Mouse (Mus musculus): ENCODE data around the gene Rps16.
A peak's percentile ranks its signal among the peaks of the same experiment; 100 is the strongest.
"Not testable (repeated sequence)": the region's sequence is repeated elsewhere in the genome, so short reads cannot be mapped to it uniquely, and the experiment has no call there.

Rps16 gene

DNA sequence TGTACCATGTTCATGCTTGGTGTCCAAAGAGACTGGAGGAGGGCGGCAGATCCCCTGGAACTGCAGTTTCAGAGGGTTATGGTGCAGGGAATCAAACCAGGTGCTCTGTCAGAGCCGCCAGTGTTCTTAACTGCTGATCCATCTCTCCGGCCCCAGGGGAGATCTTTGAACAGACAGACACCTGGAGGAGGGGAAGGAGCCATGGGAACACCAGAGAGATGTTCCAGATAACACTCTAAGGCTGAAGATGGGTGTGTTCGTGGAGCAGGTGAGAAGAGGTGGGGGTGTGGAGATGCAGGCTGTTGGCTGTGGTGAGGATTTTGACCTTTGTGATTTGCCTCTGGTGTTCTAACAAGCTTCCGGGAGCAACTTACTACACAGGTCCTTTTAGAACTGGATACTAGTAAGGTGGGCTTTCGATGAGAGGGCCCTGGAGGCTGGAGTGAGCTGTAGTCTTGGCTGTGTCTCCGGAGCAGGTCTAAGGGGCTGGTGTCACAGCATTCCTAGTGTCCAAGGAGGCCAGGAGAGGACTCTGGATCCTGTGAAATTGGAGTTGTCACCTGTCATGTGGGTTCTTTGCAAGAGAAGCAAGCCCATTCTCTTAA is 23.5 kb downstream of the Rps16 start:
- DNase-seq (ENCODE audit: low spot score in 2 of 2), result no peak

- DNase-seq (ENCODE audit: low spot score in 2 of 2), result no peak
Measured at GRCm38 (mm10) chr7:28374647-28375046, 24.2 kb downstream of the Rps16 start.

DNA sequence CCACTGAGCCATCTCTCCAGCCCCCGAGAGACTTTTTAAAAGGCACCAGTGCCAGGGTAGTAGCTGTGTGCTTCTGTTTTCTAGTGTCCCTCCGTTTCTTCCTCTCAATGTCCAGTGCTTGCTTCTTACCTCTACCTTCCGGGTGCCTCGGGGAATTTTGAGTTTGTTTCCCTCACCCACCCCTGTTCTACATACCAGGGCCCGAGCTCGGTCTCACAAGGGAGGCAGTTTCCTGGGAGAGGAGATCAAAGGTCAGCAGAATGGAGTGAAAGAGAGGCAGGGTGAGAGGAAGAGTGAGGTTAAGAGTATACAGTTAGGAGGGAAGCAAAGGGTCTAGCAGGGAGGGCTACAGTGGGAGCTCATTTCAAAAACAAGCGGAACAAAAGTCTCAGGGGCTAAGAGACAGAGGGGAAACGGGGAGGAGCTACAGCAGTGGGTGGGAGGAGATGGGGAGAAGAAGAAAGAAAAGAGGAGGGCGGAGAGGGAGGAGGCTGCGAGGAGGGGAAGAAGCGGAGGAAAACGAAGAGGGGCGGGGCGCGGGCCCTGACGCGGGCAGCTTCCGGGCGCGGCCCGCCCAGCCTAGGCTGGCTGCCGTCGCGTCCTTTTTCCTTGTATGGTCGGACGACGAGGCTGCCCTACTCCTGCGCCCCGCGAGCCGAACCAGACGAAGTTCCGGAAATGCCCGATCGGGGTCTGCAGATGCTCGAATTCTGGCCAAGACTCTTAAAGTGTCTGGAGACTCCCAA is 24.9 kb downstream of the Rps16 start:
- peak; percentile 87 to 91 for DNase-seq (ENCODE audit: low spot score in 2 of 2)

DNA sequence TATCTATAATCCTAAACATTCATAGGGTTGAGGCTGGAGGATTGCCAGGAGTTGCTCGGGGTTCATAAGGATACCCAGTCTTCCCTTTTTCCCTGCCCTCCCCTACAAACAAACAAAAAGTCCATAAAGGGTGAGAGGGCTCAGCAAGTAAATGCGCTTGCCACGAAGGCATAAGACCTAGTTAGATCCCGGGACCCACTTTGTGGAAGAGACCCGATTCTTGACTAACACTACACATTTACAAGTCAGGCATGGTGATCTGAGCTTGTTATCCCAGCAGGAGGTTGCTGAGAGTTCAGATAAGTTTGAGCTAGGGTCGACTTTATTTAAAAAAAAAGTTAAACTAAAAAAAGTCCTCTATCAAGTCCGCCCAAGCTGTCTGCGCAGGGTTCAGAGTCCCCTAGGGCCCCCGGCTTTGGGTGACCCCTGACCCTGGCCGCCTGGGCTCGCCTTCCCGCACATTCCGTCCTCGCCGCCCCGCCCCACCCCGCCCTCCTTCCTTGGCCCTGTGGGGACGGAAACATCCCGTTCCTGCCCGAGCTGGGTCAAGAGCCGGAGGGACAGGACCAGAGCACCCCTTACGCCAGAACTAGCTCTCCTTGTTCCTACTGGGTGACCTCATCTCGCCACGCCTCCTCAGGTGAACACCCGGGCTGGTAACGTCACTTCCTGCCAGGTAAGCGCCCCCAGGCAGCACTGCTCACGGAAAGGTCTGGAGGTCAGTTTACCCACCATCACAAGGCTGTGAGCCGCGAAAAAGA is 25.7 kb downstream of the Rps16 start:
- peak; percentile 66 to 81 for DNase-seq (ENCODE audit: low spot score in 2 of 2)

GRCm38 (mm10) chr7:28377190-28378065 is 27.0 kb downstream of the Rps16 start:
- DNase-seq (ENCODE audit: low spot score in 2 of 2), result peak; percentile 29

DNA sequence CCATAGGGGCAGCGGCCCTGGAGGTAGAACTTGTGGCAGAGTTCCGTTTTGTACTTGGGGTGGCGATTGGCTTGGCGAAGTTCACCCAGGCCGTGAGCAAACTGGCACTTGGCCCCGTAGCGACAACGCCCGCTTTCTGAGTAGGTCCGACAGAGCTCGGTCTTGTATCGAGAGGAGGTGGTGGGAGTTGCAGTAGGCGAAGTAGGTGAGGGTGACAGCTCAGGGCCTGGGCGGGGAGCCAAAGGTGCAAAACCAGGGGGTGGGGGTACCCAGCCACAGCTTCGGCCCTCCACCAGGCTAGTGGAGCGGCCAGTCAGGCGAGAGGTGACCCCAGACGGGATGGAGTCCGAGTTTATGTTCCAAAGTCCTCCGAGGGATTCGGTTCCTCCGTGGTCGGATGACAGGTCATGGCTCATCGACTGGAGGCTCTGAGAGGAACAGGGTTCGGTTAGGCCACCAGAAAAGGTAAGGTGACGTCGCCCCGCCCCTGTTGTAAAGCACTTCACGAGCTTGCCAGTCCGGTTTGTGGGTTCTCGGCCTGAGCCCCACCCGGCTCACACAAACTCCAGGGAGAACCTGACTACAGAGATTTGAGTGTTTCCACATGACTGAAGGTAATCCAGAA is 27.7 kb downstream of the Rps16 start:
- DNase-seq (ENCODE audit: low spot score in 2 of 2), result peak; percentile 67 to 71

DNA sequence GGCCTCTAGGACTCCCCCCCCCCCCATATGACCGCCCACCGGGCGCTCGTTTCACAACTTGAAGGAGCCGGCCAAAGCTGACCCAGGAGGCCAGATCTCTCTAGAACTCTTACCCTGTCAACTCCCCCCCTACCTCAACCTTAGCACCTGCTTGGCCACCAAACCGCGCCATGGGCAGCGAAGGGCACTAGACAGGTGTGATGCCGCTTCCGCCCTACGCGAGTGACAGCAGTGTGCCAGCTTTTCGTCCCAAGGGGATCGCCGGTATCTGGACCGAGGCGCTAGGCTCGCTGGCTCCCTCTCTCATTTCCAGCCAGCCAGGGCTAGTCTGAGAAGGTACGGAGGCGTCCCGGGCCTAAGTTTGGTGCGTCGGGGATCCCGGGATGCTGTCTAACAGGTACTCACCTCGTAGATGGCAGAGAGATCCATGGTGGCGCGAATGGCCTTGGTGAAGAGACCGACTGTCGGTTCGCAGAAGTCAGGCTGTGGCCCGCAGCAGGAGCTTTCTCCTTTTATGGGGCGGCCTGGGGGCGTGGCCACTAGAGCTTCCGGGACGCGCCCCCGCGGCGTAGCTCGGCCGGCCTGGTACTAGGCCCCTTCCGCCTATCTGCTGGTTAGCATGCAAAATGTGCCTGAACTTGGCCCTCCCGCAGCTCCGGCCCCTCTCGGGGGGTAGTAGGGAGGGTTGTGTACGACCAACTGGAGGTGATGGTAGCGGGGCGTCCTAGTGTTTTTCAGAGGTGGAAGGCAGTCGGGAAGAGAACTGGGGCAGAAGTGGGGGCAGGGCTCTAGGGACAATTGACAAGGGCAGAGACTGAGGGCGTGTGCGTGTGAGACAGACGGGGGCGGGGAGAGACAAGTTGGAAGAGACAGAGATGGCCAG is 28.6 kb downstream of the Rps16 start:
- peak; percentile 95 to 97 for DNase-seq (ENCODE audit: low spot score in 2 of 2)

GRCm38 (mm10) chr7:28380237-28381016 is 30.0 kb downstream of the Rps16 start, which contains the start of gene Zfp36:
Gene Zfp36 (minus strand): TSS chr7:28380253.
- peak in 1 of 2 experiments; percentile 48 for DNase-seq (ENCODE audit: low spot score in 2 of 2)

DNA sequence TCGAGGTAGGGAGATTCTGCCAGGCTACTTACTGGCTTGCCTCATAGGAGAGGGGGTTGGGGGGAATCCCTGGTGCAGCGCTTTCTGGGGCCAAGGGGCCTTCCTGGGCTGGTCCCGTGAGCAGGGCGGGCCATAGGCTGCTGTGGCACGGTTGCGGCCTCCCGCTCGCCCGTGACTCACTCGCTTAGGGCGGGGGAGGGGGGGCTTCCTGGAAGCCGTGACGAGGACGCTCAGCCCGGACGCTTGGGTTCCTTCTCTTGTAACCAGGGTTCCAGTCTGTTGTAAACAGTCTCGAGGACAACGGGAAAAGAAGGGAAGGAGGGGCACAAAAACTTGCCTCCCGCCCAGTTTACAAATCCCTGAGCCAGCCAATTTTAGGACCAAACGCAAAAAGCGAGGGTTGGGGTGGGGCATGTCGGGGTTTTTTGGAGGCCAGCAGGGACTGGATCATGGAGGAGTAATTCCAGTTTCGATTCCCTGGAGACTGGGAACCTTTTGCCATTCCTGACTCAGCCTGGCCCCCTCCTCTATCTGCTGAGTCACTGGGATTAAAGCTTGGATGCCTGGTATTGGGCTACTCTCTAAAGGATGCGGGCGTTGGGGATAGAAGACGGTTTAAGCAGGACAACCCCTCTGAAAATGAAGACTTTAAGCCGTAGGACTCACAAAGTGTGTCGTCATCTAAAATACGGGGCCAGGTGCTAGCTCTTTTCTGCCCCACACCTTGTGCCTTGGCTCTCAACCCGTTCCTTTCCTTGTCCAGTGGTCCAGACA is 30.8 kb downstream of the Rps16 start:
- DNase-seq (ENCODE audit: low spot score in 2 of 2), result peak; percentile 95 to 96

- peak; percentile 94 to 96 for DNase-seq (ENCODE audit: low spot score in 2 of 2)
Measured at GRCm38 (mm10) chr7:28381938-28382337, 31.5 kb downstream of the Rps16 start.

GRCm38 (mm10) chr7:28382347-28382951 is 32.0 kb downstream of the Rps16 start:
- DNase-seq (ENCODE audit: low spot score in 2 of 2), result peak in 1 of 2 experiments; percentile 81

DNA sequence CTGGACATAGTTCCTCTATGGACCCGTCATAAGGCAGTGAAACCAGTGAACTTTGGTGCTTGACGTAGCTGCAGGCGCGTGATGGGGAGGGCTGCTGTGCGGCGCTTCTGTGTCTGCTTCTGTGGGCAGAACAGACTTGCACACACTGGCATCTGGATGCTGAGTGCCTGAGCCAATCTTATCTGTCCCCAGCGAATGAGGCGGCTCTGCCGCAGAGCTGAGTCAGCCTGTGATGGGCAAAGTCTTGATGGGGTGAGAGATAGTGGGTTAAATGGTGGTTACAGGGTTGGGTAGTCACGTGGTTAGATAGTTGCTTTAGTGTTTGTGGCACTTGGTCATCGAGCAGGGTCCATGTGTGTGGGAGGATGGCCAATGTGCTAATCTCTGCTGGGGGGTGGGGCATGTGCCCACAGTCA is 32.5 kb downstream of the Rps16 start:
- peak; percentile 94 to 95 for DNase-seq (ENCODE audit: low spot score in 2 of 2)

GRCm38 (mm10) chr7:28383606-28384005 is 33.2 kb downstream of the Rps16 start:
- DNase-seq (ENCODE audit: low spot score in 2 of 2), result no peak

- DNase-seq (ENCODE audit: low spot score in 2 of 2), result peak; percentile 52 to 58
Measured at GRCm38 (mm10) chr7:28384162-28384561, 33.7 kb downstream of the Rps16 start.

DNA sequence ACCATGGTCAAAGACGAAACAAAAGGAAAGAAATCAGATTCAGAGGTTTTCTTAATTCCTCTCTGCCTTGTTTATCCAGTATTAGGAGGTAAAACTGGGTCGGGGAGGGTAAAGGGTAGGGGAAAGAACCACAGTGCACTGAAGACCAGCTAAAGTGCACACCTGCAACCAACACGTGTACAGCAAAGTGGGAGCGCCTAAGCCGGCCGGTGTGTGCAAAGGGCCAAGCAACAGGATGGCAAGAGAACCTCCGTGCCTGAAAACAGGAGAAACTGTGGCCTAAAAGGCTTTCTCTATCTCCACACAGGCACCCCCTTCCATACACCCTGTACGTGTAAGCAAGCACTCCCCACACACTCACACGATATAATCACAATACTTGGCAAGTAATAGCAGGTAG is 34.7 kb downstream of the Rps16 start:
- DNase-seq (ENCODE audit: low spot score in 2 of 2), result no peak

DNA sequence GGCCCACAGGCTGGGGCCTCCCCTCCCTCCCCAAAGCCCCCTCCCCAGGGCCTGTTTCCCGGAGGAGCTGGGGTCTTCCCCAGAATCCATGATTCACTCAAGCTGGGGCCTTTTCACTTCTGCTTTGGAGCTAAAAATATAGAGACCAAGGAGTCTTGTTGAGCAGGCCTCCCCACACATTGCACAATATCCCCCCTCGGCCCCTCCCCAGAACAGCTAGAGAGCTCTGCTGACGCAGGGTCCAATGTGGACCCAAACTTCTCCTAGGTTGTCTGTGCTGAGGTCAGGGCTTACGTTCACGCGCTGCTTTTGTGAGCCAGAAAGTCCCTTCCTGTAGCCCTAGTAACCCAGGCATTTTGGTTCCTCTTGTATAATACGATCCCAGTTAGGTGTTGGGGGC is 35.6 kb downstream of the Rps16 start:
- no peak for DNase-seq (ENCODE audit: low spot score in 2 of 2)

GRCm38 (mm10) chr7:28386462-28386861 is 36.0 kb downstream of the Rps16 start:
- peak; percentile 84 to 90 for DNase-seq (ENCODE audit: low spot score in 2 of 2)

DNA sequence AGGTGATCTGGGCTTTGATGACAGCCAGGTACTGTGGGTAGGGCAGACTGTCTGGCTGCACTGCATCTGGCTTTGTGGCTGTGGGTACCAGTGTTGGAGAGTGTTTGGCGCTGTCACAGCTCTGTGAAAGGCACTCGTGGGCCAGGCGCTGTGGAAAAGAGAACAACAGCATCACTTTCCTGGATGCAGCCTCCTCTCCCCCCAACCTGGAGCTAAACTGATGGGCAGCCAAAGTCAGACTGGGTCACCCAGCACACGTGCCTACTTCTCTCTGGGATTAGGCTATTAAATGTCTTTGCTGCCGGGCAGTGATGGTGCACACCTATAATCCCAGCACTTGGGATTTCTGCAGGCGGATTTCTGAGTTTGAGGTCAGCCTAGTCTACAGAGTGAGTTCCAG is 36.4 kb downstream of the Rps16 start:
- DNase-seq (ENCODE audit: low spot score in 2 of 2), result not testable (repeated sequence)

All from natural killer cell, adult 2 months (primary cell).